Mouse (Mus musculus): ENCODE measurements around the gene Abcf3. TPM values are rescaled to one million over a fixed set of nuclear protein-coding genes. Genes with fewer than 3 reads are reported as not detected.

The Abcf3 gene
- 71.0 TPM for polyA plus RNA-seq (2017; shearing (Covaris generic))

DNA sequence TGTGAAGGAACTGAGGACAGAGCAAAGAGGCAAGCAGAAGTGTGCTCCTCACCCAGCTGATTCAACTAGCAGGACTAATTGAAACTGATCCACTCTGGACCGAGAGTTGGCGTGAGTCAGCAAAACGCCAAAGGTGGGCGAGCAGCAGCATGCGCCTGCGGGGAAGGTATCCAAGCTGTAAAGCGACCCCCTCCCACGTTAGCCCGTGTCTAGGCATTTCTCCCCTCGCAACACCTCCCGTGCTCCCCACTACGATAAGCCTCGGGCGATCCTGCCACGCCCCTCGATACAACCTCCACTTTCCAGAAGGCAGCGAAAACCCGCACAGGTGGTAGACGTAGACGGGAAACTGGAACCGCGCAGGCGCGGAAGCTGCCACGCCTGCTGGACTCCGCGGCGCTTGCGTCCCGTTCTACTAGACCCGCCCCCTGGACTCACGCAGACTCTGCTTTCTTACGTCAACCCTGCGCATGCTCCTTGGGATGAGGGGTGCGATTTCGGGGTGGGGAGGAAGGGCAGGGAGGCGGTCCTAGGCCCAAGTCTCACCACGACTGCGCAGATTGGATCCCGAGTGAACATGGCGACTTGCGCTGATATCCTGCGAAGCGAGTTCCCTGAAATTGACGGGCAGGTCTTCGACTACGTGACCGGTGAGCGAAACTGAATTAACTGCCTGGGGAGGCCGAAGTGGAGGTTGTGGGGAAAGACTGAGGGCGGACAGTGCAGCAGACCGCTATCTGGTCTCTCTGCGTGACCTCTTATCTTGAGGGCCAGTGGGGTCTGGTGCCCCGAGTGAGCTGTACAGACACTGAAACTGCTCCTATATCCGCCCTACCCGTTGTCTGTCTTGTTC, at the start of gene Abcf3:
Gene Abcf3 (plus strand): TSS at position 482 of the 853 bp plus-strand sequence.

DNA sequence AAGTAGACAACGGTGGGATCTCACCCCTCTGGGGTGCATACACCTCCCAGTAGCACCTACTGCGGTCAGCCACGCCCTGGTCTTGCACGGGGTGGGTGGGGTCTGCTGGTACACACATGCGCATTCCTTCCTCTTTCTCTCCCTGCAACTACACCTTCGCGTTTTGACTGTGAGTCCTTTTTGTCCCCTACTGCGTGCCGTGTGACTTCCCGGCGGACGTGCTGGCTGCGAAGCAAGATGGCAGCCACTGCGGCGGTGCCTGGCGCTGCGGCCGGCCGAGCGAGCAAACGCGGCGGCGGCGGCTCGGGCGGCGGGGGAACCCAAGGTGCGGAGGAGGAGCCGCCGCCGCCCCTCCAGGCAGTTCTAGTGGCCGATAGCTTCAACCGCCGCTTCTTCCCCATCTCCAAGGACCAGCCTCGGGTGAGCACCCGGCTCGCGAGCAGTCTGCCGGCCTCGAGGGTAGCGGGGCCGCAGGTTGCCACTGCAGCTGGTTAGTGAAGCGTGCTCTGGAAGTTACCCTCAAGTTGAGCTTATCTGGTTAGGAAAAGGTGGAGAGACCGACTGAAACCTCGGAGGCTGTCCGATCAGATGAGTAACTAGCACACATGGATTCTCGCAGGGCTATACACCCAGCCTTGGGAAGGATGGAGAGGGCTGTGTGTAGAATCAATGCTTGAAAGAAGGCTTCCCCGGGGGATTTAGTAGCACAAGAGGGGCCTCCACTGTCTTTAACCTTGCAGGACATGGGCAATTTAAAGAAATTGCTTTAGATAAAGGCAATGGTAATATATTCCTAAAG, 49.5 kb upstream of the Abcf3 start, which contains the start of gene Eif2b5:
Gene Eif2b5 (plus strand): TSS at position 141 of the 799 bp plus-strand sequence.

DNA sequence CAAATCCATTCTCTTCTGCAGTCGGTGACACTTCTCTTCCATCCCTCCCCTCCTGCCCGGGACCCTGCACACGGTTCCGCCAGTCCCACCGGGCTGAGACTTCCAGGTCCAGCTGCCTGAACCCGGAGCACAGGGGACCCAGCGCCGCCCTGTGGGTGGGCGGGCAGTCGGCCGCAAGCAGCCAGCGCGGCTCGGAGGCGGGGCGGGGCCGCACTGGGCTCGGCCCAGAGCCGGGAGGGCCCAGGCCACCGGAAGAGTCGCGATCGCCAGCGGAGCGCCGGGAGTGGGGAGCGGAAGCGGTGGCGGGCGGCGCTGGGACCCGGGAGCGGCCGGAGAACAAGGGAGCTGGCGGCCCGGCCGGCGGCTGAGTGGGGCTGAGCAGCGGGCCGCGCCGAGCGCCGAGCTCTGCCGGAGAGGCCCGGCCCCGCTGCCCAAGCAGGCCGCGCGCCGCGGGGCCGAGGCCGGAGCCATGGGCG, 31.6 kb upstream of the Abcf3 start, which contains the start of gene Dvl3:
Gene Dvl3 (plus strand): TSS at position 257 of the 476 bp plus-strand sequence.

DNA sequence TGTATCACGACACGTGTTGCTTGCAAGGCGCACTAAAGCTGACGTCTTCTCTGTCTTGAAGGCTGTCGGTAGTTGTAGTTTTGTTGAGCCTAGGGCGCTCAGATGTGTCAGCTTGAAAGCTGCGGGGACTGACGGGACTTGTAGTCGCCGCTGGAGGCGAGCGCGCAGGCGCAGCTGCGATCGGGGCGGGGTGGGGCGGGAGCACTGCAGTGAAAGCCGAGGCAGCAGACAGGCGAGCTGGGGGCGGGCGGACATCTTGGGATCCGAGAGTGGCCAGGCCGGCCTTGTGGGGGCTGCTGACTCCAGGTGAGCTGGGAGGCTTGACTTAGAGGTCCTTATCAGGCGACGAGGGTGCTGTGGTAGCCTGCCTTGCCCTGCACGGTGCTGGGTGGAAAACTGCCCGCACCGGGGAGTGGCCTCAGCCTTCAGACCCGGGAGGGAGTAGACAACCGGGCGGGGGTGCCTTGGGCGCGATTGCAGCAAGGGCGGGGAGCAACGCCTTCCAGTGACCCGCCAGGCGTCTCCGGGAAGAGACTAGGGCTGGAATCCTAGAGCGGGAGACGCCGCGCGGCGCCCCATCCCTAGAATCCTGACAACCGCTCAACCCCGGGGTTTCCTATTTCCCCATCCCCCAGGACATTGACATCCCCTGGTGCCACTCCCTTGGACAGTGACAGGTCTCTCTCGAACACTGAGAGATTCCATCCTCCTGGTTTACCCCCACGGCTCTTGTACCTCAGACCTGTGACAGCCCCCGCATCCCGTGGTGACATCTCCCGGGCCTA, 12.9 kb upstream of the Abcf3 start, which contains the start of gene Ap2m1:
Gene Ap2m1 (plus strand): TSS at position 183 of the 785 bp plus-strand sequence.

DNA sequence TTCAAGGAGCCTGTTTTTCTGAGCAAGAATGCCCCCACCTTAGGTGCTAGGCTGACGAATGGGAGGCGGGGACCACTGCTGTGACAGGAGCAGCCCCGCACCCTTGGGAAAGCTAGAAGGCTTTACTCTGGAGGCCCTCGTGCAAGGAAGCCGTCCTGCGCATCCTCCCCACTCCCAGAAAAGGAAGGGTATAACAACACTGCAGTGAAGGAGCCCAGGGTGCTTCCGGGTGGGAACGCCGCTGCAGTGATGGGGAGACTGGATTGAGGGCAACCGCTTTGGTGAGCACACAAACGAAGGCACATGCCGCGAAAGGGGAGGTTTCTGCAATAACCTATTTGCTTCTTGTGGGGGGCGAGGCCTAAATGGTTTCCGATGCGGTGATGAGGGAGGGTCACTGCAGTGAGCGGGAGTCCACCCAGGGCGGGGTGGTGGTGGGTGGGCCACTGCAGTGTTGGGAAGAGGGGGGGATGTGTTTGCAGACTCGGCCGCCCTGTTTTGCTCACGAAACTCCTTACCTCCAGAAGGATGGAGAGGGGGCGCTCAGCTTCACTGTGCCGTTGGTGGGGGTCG, 41.1 kb downstream of the Abcf3 start, which contains the start of gene Vwa5b2:
Gene Vwa5b2 (plus strand): TSS at position 106 of the 573 bp plus-strand sequence.

Other genes with a start within 250 kb of the Abcf3 start
- gene Parl, start 246.2 kb upstream of the Abcf3 start, polyA plus RNA-seq (2017; shearing (Covaris generic)) = 85.1 TPM
- not detected for gene Cyp2ab1, start 223.2 kb upstream of the Abcf3 start, polyA plus RNA-seq (2017; shearing (Covaris generic))
- 32.8 TPM for gene Abcc5, start 122.2 kb upstream of the Abcf3 start, polyA plus RNA-seq (2017; shearing (Covaris generic))
- gene Eif2b5, start 49.8 kb upstream of the Abcf3 start, polyA plus RNA-seq (2017; shearing (Covaris generic)) = 74.1 TPM
- gene Dvl3, start 31.6 kb upstream of the Abcf3 start, polyA plus RNA-seq (2017; shearing (Covaris generic)) = 28.3 TPM
- 410 TPM for gene Ap2m1, start 13.1 kb upstream of the Abcf3 start, polyA plus RNA-seq (2017; shearing (Covaris generic))
- gene Vwa5b2, start 40.9 kb downstream of the Abcf3 start, polyA plus RNA-seq (2017; shearing (Covaris generic)) = 0.07 TPM
- gene Eef1akmt4, start 63.0 kb downstream of the Abcf3 start, polyA plus RNA-seq (2017; shearing (Covaris generic)) = 20.3 TPM
- gene Gm49333, start 63.0 kb downstream of the Abcf3 start, polyA plus RNA-seq (2017; shearing (Covaris generic)) = not detected
- gene Alg3, start 63.2 kb downstream of the Abcf3 start, polyA plus RNA-seq (2017; shearing (Covaris generic)) = 40.1 TPM
- 0.28 TPM for gene Camk2n2, start 72.7 kb downstream of the Abcf3 start, polyA plus RNA-seq (2017; shearing (Covaris generic))
- not detected for gene Ece2, start 81.3 kb downstream of the Abcf3 start, polyA plus RNA-seq (2017; shearing (Covaris generic))
- 258 TPM for gene Psmd2, start 103.1 kb downstream of the Abcf3 start, polyA plus RNA-seq (2017; shearing (Covaris generic))
- 130 TPM for gene Eif4g1, start 119.7 kb downstream of the Abcf3 start, polyA plus RNA-seq (2017; shearing (Covaris generic))
- gene Fam131a, start 144.7 kb downstream of the Abcf3 start, polyA plus RNA-seq (2017; shearing (Covaris generic)) = 0.95 TPM
- 62.2 TPM for gene Polr2h, start 169.1 kb downstream of the Abcf3 start, polyA plus RNA-seq (2017; shearing (Covaris generic))
- 4.7 TPM for gene Clcn2, start 169.2 kb downstream of the Abcf3 start, polyA plus RNA-seq (2017; shearing (Covaris generic))
- not detected for gene Chrd, start 184.6 kb downstream of the Abcf3 start, polyA plus RNA-seq (2017; shearing (Covaris generic))
- gene Thpo, start 185.9 kb downstream of the Abcf3 start, polyA plus RNA-seq (2017; shearing (Covaris generic)) = not detected

Data from CD4-positive, CD25-positive, alpha-beta regulatory T cell (primary cell).